Mouse (Mus musculus) midbrain, embryonic 12.5 days (tissue): ENCODE data around the gene Clasp2. TPM values are rescaled to one million over a fixed set of nuclear protein-coding genes. Genes with fewer than 3 reads are reported as not detected.
"Not testable (repeated sequence)": the region's sequence is repeated elsewhere in the genome, so short reads cannot be mapped to it uniquely, and the experiment has no call there.

ENCODE experiments used
- ATAC-seq: fragments of 200-750 bp; cut with Nextera tagmentation; 2 replicates; pipeline ENCODE4 v1.8.0; 2017; ENCODE audit warnings: low read depth, moderate TSS enrichment, moderate library complexity; ENCODE audit not compliant: low FRiP score
- H3K27ac ChIP-seq: fragments of 300-500 bp; sonication (generic); replicated peaks from 2 replicates; pipeline ENCODE4 v1.5.1; 2016; ENCODE audit warnings: mild to moderate bottlenecking
- H3K27me3 ChIP-seq: fragments of 300-500 bp; sonication (generic); 2 replicates; pipeline ENCODE4 v1.6.1; 2016; ENCODE audit warnings: mild to moderate bottlenecking
- H3K36me3 ChIP-seq: fragments of 300-500 bp; sonication (generic); 2 replicates; pipeline ENCODE4 v1.6.1; 2016
- H3K4me1 ChIP-seq: fragments of 300-500 bp; sonication (generic); 2 replicates; pipeline ENCODE4 v1.6.1; 2016
- H3K4me2 ChIP-seq: fragments of 300-500 bp; sonication (generic); replicated peaks from 2 replicates; pipeline ENCODE4 v1.6.1; 2016; ENCODE audit warnings: mild to moderate bottlenecking, moderate library complexity
- H3K4me3 ChIP-seq: fragments of 300-500 bp; sonication (generic); 2 replicates; pipeline ENCODE4 v1.5.1; 2016; ENCODE audit warnings: mild to moderate bottlenecking
- H3K9ac ChIP-seq: fragments of 300-500 bp; sonication (generic); replicated peaks from 2 replicates; pipeline ENCODE4 v1.6.1; 2016; ENCODE audit warnings: mild to moderate bottlenecking, moderate library complexity
- H3K9me3 ChIP-seq: fragments of 300-500 bp; sonication (generic); 2 replicates; pipeline ENCODE4 v1.6.1; 2016; ENCODE audit warnings: mild to moderate bottlenecking
- whole genome bisulfite sequencing: fragments of 180-500 bp; shearing (Covaris S2); methylation state at CpG from one replicate; pipeline ENCODE4 v1.1.7; 2016; 5-methylcytosine and 5-hydroxymethylcytosine counted together
- polyA plus RNA-seq: library from polyadenylated mRNA; unstranded; fragments of >200 nt; fragmentation: Nextera tagmentation; extraction: Ambion mirVana; gene quantifications from 2 replicates; pipeline ENCODE4 v1.2.1, GENCODE M21; 2016

Clasp2 gene
- 78.8 and 87.4 TPM in 2 replicates for polyA plus RNA-seq

- H3K4me3 ChIP-seq, result peak within 1 kb of the TSS; percentile 94
- peaks cover 15% of the 10 kb centered on the region for H3K4me1 ChIP-seq
- H3K9me3 ChIP-seq, result no peaks in the 10 kb centered on the region
- H3K27me3 ChIP-seq, result no peaks in the 10 kb centered on the region
- peak within 1 kb of the TSS; percentile 80 for H3K4me2 ChIP-seq
- peak within 1 kb of the TSS; percentile 77 for H3K27ac ChIP-seq
- peak within 1 kb of the TSS; percentile 84 for H3K9ac ChIP-seq
- ATAC-seq, result peak; percentile 98
- no peaks in the 10 kb centered on the region for H3K36me3 ChIP-seq
- under 1% methylated on average over 54 of the region's 63 CpGs for WGBS
Measured at GRCm38 (mm10) chr9:113741108-113741636, at the start of gene Clasp2. TSS of gene Clasp2 (plus strand) at chr9:113741473.

GRCm38 (mm10) chr9:113701441-113702160 is 39.7 kb upstream of the Clasp2 start:
- H3K27me3 ChIP-seq, result no peaks in the 10 kb centered on the region
- ATAC-seq, result no peak
- H3K27ac ChIP-seq, result no peak overlapping the region
- WGBS, result 89% methylated on average over 5 of the region's 5 CpGs
- no peaks in the 10 kb centered on the region for H3K9me3 ChIP-seq
- no peak overlapping the region for H3K9ac ChIP-seq
- H3K4me1 ChIP-seq, result peaks cover 14% of the 10 kb centered on the region
- no peak overlapping the region for H3K4me3 ChIP-seq
- H3K4me2 ChIP-seq, result no peak overlapping the region
- H3K36me3 ChIP-seq, result peaks cover 10% of the 10 kb centered on the region; the same call in 1 of the 2 replicates

DNA sequence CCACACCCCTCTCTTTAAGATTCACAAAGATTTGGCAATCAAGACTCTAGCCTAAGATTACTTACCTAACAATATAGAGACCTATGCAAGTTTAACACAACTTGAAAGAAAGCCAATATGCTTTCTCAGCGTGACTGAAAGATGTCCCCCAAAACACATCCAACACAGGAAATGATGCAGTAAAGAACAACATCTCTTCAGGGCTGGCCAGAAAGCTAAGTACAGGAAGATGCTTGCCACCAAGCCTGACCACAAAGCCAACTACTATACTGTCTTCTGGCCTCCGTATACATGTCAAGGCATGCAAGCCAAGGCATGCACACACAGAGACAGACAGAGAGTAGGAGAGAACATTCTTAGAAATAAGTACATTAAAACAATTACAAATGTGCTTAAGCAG is 35.2 kb upstream of the Clasp2 start:
- Histone ChIP-seq H3K4me2 (peak overlapping the region; percentile 69), H3K36me3 (no peaks in the 10 kb centered on the region), H3K9ac (no peak overlapping the region), H3K4me3 (peak overlapping the region; percentile 87), H3K4me1 (peaks cover 23% of the 10 kb centered on the region), H3K9me3 (no peaks in the 10 kb centered on the region), H3K27me3 (no peaks in the 10 kb centered on the region), H3K27ac (no peak overlapping the region)
- 88% methylated on average over 2 of the region's 2 CpGs for WGBS
- no peak for ATAC-seq

DNA sequence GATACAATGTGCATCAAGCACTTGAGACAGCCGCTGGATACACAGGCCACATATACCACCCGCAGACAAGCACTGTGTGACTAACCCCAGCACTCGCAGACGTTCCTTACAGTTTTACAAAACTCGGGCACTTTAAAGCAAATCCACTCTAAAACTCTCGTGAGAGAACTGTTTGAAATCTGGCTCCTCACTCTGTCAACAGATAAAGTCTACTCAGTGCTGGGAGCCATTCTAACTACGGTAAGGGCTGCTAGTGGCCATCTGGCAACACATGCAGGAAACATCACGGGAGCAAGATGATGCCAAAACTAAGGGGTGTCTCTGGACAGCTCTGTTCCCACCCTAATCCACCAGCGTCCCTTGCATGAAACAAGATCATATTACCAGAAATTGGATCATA is 34.4 kb upstream of the Clasp2 start:
- Histone ChIP-seq H3K27ac (no peak overlapping the region), H3K9ac (peak overlapping the region; percentile 93; the same call in 1 of the 2 replicates), H3K27me3 (no peaks in the 10 kb centered on the region), H3K4me2 (peak overlapping the region; percentile 69), H3K36me3 (no peaks in the 10 kb centered on the region), H3K9me3 (no peaks in the 10 kb centered on the region), H3K4me1 (peaks cover 23% of the 10 kb centered on the region), H3K4me3 (peak overlapping the region; percentile 87)
- no peak for ATAC-seq
- WGBS, result 71% methylated on average over 9 of the region's 9 CpGs

DNA sequence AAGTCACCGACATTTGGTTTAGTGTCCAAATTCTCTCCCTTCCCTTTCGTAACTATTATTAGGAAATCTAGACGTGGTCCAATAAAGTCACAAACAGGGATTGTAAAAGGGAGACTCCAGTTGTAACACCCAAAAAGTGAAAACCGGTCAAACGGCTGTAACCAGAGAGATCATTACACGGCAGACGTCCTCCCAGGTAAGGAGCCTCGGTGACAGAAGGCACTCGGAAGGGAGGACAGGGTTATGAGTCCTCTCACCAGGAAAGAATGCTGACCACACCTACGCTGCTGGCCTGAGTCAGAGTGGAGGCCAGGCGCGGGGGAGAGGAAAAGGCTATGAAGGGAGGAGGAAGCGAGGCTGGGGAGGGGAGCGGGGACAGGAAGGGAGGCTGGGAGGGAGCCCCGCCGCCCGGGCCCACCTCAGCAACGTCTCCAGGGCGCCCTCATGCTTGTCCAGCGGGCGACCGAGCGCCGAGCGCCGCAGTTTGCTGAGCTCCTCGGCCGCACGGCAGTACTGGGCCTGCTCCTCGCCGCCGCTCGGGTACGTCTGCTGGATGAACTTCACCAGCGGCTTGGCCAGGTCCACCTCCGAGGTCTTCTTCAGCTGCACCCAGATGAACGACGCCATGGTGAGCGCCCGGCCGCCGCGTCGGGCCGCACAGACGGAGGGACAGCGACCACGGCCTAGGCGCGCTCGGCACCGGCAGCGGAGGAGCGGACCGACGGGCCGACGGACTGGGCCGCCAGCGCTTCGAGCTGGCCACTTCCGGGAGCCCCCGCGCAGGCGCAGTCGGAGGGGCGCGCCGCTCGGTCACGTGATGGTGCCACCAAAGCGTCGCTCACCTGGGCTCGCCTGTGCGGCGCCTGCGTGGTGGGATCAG is 33.6 kb upstream of the Clasp2 start, which contains the start of gene Pdcd6ip:
Gene Pdcd6ip, minus strand, starts transcription at position 779 of the 880 bp plus-strand sequence.
- H3K9me3 ChIP-seq, result no peaks in the 10 kb centered on the region
- H3K27ac ChIP-seq, result peak within 1 kb of the TSS; percentile 77
- H3K36me3 ChIP-seq, result no peaks in the 10 kb centered on the region
- peaks cover 23% of the 10 kb centered on the region for H3K4me1 ChIP-seq
- peak; percentile 94 for ATAC-seq
- peak within 1 kb of the TSS; percentile 87 for H3K4me3 ChIP-seq
- WGBS, result 2% methylated on average over 74 of the region's 77 CpGs
- H3K27me3 ChIP-seq, result no peaks in the 10 kb centered on the region
- H3K4me2 ChIP-seq, result peak within 1 kb of the TSS; percentile 69
- peak within 1 kb of the TSS; percentile 93 for H3K9ac ChIP-seq

DNA sequence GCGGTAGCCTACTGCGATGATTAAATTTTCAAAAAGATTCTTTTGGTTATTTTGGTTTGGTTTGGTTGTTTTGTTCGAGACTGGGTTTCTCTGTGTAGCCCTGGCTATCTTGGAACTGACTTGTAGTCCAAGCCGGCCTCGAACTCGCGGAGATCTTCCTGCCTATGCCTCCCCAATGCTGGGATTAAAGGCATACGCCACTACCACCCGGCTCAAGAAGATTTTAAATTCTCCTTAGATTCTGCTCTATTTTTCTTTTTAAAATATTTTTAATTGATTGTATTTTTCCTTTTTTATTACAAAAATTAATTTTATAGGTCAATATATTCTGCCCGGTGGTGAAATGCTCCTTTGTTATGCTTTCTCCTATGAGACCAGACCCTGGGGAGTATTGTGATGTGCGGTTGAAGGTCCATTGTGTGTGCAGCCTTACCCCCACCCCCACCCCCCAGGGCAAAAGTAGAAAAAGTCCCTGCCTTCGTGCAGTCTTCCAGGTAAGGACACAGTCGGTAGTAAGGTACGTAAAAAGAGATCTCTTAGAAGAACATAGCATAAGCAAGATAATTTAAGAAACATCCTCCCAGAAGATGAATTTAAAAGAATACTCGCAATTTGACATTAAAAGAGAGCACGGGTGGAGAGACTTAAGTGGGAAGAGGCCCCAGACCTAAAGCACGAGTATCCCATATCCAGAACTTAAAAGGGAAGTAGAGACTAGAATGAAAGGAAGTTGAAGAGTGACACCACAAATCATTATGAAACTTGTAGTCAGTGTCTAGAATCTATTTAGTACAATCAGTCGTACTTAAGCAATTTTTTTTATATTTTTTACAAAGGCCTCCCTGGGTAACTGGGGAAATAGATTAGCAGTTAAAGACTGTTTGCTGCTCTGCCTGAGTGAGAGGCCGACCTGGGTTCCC is 32.7 kb upstream of the Clasp2 start:
- no peaks in the 10 kb centered on the region for H3K36me3 ChIP-seq
- no peak overlapping the region for H3K27ac ChIP-seq
- no peaks in the 10 kb centered on the region for H3K27me3 ChIP-seq
- H3K4me1 ChIP-seq, result peaks cover 23% of the 10 kb centered on the region
- no peaks in the 10 kb centered on the region for H3K9me3 ChIP-seq
- no peak for ATAC-seq
- H3K4me3 ChIP-seq, result peak overlapping the region; percentile 87
- 57% methylated on average over 19 of the region's 19 CpGs for WGBS
- peak overlapping the region; percentile 69 for H3K4me2 ChIP-seq
- H3K9ac ChIP-seq, result peak overlapping the region; percentile 93

DNA sequence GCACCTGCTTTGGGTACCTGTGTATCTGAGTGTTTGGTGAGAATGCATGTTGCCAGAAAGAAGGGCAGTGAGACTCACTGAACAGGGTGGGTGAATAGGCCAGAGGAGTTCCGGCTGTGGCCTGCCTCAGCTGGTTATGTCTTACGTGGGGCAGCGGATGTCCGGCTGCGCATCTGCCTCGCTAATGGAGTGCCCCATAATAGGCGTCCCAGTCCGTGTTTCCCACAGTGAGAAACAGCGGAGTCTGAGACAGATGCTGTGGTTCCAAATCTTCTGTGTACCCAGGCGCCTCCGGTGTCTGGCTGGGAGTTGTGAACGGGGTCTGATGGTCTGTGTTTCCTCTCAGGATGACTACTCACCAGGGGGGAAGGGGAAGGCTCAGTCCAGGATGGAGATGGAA is 30.4 kb upstream of the Clasp2 start:
- Histone ChIP-seq H3K9ac (no peak overlapping the region), H3K4me3 (no peak overlapping the region), H3K27me3 (no peaks in the 10 kb centered on the region), H3K4me2 (no peak overlapping the region), H3K36me3 (no peaks in the 10 kb centered on the region), H3K27ac (no peak overlapping the region), H3K9me3 (no peaks in the 10 kb centered on the region), H3K4me1 (peaks cover 16% of the 10 kb centered on the region)
- 80% methylated on average over 12 of the region's 12 CpGs for WGBS
- no peak for ATAC-seq

DNA sequence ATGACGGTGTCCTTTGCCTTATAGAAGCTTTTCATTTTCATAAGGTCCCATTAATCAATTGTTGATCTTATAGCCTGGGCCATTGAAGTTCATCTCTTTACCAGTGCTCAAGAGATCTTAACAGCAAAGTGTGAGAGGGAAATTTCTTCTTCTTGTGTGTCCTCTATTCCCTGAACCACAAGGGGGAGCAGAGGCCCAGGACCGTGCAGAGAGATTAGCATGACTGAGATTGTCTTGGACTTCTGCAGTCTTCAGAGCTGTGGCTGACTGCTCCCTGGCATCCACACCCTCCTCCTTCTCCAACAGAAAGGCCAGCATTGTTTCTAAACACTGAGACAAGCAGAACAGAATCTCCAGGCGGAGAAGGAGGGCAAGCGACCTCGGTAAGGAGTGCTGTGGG is 22.2 kb upstream of the Clasp2 start:
- Histone ChIP-seq H3K36me3 (no peaks in the 10 kb centered on the region), H3K9me3 (no peaks in the 10 kb centered on the region), H3K9ac (no peak overlapping the region), H3K27me3 (no peaks in the 10 kb centered on the region), H3K4me1 (no peaks in the 10 kb centered on the region), H3K4me3 (no peak overlapping the region), H3K4me2 (no peak overlapping the region), H3K27ac (no peak overlapping the region)
- ATAC-seq, result no peak
- WGBS, result 40% methylated on average over 5 of the region's 5 CpGs

- no peak overlapping the region for H3K4me2 ChIP-seq
- 85% methylated on average over 15 of the region's 15 CpGs for WGBS
- H3K4me1 ChIP-seq, result no peaks in the 10 kb centered on the region
- no peaks in the 10 kb centered on the region for H3K27me3 ChIP-seq
- no peak for ATAC-seq
- no peaks in the 10 kb centered on the region for H3K9me3 ChIP-seq
- no peak overlapping the region for H3K4me3 ChIP-seq
- H3K36me3 ChIP-seq, result no peaks in the 10 kb centered on the region
- H3K27ac ChIP-seq, result no peak overlapping the region
- no peak overlapping the region for H3K9ac ChIP-seq
Measured at GRCm38 (mm10) chr9:113724646-113725045, 16.6 kb upstream of the Clasp2 start.

DNA sequence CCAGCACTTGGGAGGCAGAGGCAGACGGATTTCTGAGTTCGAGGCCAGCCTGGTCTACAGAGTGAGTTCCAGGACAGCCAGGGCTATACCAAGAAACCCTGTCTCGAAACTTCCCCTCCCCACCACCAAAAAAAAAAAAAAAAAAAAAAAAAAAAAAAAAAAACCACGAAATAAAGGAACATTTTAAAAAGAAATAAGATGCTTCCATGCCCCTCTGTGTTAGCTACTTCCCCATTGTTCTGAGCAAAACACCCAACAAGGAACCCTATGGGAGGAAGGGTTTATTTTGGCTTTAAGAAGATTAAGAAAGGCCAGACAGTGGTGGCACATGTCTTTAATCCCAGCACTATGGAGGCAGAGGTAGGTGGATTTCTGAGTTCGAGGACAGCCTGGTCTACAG is 15.7 kb upstream of the Clasp2 start:
- H3K9ac ChIP-seq, H3K4me2 ChIP-seq, ATAC-seq, H3K4me1 ChIP-seq, H3K27me3 ChIP-seq, H3K36me3 ChIP-seq, H3K27ac ChIP-seq, H3K4me3 ChIP-seq, H3K9me3 ChIP-seq: not testable (repeated sequence)
- 76% methylated on average over 5 of the region's 5 CpGs for WGBS

DNA sequence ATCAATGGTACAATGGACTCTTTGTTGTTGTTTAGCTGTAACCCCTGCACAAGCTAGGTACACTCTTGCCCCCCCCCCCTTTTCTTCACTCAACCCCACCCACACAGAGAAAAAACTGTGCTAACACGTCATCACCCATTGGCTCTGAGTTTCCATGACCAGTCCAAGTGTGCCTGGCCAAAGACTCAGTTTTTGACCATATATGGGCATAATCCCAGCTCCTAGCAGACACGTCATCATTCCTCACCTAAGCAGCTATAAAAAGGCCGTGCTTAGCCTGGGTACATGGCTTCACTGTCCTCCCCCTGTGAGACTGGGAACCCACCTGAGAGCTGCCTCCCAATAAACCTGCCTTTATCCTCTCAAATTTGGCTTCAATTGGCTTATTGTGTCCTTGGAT is 15.1 kb upstream of the Clasp2 start:
- Histone ChIP-seq H3K27ac (no peak overlapping the region), H3K9ac (no peak overlapping the region), H3K4me2 (no peak overlapping the region), H3K4me3 (no peak overlapping the region), H3K4me1 (no peaks in the 10 kb centered on the region), H3K36me3 (no peaks in the 10 kb centered on the region), H3K9me3 (no peaks in the 10 kb centered on the region), H3K27me3 (no peaks in the 10 kb centered on the region)
- ATAC-seq, result no peak
- 75% methylated on average over 3 of the region's 3 CpGs for WGBS
